Mouse (Mus musculus) cerebellum, postnatal 14 days (tissue): Measurements from ENCODE around the gene Wdr46.
"Not testable (repeated sequence)": the region's sequence is repeated elsewhere in the genome, so short reads cannot be mapped to it uniquely, and the experiment has no call there.

Experiments
- DNase-seq, 2 experiments: peaks; one replicate each; pipeline ENCODE4 v3.0.0; 2021; ENCODE audit warnings: mixed read lengths in 2 of 2

Wdr46 gene

GRCm38 (mm10) chr17:33929371-33930279 lies 10.8 kb upstream of the Wdr46 start, which contains the start of gene Rgl2:
TSS of gene Rgl2 (plus strand) at chr17:33929543.
- peak; percentile 98 for DNase-seq

DNA sequence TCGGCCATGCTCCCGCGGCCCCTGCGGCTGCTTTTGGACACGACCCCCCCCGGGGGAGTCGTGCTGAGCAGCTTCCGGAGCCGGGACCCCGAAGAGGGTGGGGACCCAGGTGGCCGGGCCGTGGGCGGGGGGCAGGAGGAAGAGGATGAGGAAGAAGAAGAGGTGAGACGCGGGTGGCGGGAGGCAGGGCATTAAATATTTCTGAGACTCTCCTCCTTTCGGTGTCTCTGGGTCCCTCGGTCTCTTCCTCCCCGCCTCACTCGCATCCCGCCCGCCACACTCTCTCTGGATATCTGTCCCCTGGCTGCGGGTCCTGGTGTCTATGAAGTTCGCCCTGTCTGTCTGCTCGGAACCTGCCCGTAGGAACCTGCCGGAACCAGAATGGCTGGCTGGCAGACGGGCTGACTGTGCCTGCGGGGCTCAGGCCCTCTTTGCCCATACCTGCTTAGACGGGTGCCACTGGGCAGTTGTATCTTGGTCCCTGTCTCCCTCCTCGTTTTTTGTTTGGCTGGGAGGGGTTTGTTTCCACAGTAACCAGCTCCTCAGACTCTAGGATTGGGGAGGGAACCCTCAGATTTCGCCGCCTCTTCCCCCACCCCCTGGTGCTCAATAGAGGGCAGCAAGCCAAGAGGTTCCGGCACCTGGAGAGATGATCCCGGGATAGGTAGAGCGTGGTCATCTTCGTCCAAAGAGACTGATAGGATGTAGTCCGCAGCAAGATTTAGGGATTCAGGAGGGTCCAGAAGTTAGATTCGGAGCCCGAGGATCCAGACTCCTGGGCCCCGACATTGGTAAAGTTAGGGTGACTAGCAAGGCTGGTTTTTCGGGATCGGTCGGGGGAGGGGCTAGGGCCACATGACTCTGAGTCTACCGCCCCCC lies 9.9 kb upstream of the Wdr46 start:
- peak; percentile 60 to 67 for DNase-seq

- DNase-seq: no peak
Observed at GRCm38 (mm10) chr17:33931159-33931866, 9.1 kb upstream of the Wdr46 start.

GRCm38 (mm10) chr17:33931947-33932346 lies 8.5 kb upstream of the Wdr46 start:
- DNase-seq: no peak

GRCm38 (mm10) chr17:33932448-33932847 lies 8.0 kb upstream of the Wdr46 start:
- DNase-seq: no peak

DNA sequence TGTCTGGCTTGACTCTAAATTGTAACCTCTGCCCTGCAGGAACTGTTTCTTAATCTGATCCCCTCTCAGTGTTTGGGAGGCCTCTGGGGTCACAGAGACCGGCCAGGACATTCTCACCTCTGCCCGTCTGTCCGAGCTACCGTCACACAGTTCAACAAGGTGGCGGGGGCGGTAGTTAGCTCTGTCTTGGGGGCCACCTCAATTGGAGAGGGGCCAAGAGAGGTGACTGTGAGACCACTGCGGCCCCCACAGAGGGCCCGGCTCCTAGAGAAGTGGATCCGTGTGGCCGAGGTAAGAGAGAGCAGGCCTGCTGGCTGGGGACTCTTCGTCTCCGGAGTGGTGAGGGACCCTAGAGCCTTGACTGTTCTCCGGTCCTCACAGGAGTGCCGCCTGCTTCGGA lies 7.5 kb upstream of the Wdr46 start:
- DNase-seq: no peak

DNA sequence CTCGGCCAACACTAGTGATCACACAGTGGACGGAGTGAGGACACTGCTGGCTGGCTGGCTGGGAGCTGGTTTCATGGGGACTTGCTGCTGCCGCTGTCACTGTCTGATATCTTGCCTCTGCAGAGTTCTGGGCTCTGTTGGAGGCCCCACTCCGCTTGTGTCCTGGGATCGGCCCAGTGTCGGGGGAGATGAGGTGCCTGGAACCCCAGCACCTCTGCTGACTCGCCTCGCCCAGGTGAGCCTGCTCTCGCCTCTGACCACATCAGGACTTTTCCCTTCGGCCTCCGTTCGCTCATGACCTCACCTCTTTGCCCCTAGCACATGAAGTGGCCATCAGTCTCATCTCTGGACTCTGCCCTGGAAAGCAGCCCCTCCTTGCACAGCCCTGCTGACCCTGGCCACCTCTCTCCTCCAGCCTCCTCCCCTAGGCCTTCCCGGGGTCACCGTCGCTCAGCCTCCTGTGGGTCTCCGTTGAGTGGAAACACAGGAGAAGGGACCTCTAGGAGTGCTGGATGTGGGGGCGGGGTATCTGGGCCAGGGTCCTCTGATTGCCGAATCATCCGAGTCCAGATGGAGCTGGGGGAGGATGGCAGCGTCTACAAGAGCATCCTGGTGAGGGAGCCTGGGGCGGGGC lies 4.9 kb upstream of the Wdr46 start:
- no peak for DNase-seq

DNA sequence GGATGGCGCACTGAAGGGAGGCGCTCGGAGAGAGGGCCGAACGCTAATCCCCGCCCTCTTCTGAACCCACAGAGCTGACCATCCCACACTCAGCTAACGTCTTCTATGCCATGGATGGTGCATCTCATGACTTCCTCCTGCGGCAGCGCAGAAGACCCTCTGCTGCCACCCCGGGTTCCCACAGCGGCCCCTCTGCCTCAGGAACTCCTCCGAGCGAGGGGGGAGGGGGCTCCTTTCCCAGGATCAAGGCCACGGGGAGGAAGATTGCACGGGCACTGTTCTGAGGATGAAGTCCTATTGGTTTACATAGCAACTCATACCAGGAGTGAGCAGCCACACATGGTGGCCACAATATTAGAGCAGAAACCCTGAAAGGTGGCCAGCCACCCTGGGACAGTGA lies 3.5 kb upstream of the Wdr46 start:
- DNase-seq: no peak

DNA sequence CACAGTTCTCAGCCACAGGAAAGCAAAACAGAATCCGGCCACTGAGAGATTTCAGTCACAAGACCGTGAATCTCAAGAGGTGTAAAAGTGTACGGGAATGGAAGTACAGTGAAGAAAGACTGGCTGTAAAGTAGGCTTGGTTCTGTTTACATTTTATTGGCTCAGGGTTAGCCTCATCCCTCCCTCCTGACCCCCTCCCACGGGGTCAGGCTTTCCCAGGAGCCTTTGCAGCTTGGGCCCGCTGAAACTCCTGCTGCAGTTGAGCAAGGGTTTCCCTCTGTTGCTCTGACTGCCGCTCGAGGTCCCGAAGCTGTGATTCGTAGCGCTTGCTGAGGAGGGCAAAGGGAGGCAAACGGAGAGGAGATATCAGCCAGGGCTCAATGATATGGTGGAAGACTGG lies 1.7 kb upstream of the Wdr46 start:
- DNase-seq: no peak

- no peak for DNase-seq
Observed at GRCm38 (mm10) chr17:33940981-33941380, 521 bp downstream of the Wdr46 start.

DNA sequence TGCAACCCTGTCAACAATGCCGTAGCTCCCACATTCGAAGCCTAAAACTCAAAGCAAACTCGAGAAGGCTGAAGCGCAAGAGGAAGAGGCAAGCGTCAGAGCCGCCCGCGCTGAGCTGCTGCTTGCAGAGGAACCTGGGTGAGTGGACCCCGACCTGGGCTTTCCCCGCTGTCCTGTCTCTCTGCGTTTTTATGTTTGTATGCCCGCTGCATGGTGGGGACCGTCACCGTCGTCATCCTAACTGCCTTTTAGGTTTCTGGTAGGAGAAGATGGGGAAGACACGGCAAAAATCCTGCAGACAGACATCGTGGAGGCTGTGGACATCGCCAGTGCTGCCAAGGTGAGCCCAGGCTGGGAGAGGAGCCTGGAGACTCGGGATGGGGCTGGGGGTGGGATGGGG lies 921 bp downstream of the Wdr46 start:
- DNase-seq: no peak

GRCm38 (mm10) chr17:33943454-33943853 lies 3.0 kb downstream of the Wdr46 start:
- DNase-seq: no peak

DNA sequence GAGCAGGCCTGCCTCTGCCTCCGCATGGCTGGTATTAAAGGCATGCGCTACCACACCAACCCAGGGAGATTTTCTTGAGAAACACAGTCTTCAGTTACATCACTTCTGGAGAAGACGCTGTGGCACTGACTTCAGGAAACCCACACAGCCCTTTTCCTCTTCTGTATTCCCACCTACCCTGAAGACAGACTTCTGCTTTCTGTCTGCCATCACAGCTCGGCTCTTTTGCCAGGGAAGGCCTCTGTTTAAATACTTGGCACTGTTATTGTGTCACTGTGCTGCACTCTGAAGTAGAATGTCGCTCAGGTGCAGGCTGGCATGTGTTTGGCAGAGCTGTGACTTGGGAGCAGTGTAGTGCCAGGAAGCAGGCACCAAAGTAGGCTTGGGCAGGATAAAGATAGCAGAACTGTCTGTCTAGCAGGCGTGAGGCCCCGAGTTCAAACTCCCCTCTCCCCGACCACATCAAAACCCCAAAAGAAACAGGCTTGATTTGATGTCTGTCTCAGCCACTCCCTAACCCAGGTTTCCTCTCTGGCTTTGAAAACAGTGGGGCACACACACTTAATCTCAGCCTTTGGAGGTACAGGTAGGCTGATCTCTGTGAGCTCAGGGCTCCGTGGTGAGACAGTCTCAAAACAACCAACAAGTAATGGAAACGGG lies 7.1 kb downstream of the Wdr46 start:
- DNase-seq: no peak

DNA sequence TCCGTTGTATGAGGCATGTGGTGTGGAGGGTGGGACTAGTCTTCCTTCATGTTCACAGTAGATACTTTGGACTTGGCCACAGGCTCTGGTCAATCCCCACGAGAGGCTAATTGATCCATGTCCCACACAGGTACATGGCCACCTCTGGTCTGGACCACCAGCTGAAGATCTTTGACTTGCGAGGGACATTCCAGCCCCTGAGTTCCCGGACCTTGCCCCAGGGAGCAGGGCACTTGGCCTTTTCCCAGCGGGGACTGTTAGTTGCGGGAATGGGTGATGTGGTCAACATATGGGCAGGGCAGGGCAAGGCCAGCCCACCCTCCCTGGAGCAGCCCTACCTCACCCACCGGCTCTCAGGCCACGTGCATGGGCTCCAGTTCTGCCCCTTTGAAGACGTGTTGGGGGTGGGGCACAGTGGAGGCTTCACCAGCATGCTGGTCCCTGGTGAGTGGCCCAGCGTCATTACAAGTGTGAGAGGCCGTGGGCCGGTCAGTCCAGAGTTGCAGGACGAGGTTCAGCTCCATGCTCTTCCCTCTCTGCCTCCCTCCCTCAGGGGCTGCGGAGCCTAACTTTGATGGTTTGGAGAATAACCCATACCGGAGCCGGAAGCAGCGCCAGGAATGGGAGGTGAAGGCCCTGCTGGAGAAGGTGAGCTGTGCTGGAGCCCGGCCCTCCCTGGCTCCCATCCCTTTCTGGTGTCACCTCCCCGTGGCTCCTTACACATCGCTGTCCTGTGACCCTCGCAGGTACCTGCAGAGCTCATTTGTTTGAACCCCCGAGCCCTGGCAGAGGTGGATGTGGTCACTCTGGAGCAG lies 7.8 kb downstream of the Wdr46 start:
- DNase-seq: no peak

DNA sequence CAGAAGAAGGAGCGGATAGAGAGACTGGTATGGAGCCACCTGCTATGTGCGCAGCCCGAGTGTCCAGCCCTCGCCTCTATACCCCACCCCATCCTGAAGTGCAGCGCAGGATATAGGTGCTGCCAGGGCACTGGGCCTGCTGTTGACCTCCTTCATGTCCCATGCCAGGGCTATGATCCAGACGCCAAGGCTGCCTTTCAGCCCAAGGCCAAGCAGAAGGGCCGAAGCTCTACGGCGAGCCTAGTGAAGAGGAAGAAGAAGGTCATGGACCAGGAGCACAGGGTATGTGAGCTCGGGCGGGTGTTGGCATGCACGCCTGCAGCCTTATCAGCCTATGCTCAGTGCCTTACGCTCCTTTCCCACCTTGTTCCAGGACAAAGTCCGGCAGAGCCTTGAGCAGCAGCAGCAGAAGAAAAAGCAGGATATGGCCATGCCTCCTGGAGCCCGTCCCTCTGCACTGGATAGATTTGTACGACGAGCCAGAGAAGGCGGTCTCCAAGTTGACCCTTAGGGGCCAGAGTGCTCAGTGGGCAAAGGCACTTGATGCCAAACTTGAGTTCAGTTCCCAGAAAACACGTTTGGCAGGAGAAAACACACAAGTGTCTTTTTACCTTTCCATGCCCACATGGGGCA lies 8.6 kb downstream of the Wdr46 start:
- DNase-seq: no peak

GRCm38 (mm10) chr17:33950131-33950625 lies 9.7 kb downstream of the Wdr46 start:
- DNase-seq: no peak

GRCm38 (mm10) chr17:33951021-33951946 lies 10.8 kb downstream of the Wdr46 start, which contains the start of gene B3galt4:
TSS of gene B3galt4 (minus strand) at chr17:33951488.
- DNase-seq: peak; percentile 79 to 89

- not testable (repeated sequence) for DNase-seq
Observed at GRCm38 (mm10) chr17:33952015-33952414, 11.6 kb downstream of the Wdr46 start.

GRCm38 (mm10) chr17:33952879-33953278 lies 12.4 kb downstream of the Wdr46 start:
- DNase-seq: no peak
